Mouse (Mus musculus) lung, postnatal 25 days (tissue): ENCODE measurements around the gene Mfap2.

ENCODE experiments used
- DNase-seq: peaks from one replicate; pipeline ENCODE4 v3.0.0; 2022; ENCODE audit warnings: low spot score

Mfap2 gene

GRCm38 (mm10) chr4:141024992-141025391, 14.8 kb downstream of the Mfap2 start:
- DNase-seq: no peak

- DNase-seq: no peak
Measured at GRCm38 (mm10) chr4:141030541-141031206, 20.5 kb downstream of the Mfap2 start.

GRCm38 (mm10) chr4:141031733-141032132, 21.5 kb downstream of the Mfap2 start:
- peak; percentile 75 for DNase-seq

GRCm38 (mm10) chr4:141033606-141034549, 23.7 kb downstream of the Mfap2 start:
- peak; percentile 80 for DNase-seq

- no peak for DNase-seq
Measured at GRCm38 (mm10) chr4:141041117-141041516, 30.9 kb downstream of the Mfap2 start.

- DNase-seq: peak; percentile 47
Measured at GRCm38 (mm10) chr4:141044816-141045215, 34.6 kb downstream of the Mfap2 start.

- no peak for DNase-seq
Measured at GRCm38 (mm10) chr4:141048810-141049475, 38.7 kb downstream of the Mfap2 start.

- no peak for DNase-seq
Measured at GRCm38 (mm10) chr4:141049476-141049835, 39.2 kb downstream of the Mfap2 start.

GRCm38 (mm10) chr4:141052442-141052841, 42.2 kb downstream of the Mfap2 start:
- no peak for DNase-seq

- DNase-seq: no peak
Measured at GRCm38 (mm10) chr4:141053138-141053537, 42.9 kb downstream of the Mfap2 start.

- no peak for DNase-seq
Measured at GRCm38 (mm10) chr4:141053568-141054161, 43.4 kb downstream of the Mfap2 start.

GRCm38 (mm10) chr4:141056970-141057369, 46.8 kb downstream of the Mfap2 start:
- no peak for DNase-seq

GRCm38 (mm10) chr4:141058835-141059234, 48.6 kb downstream of the Mfap2 start:
- DNase-seq: no peak

GRCm38 (mm10) chr4:141059616-141060425, 49.6 kb downstream of the Mfap2 start:
- DNase-seq: no peak

GRCm38 (mm10) chr4:141060426-141061301, 50.4 kb downstream of the Mfap2 start, which contains the start of gene Crocc:
Gene Crocc (minus strand): TSS chr4:141060550.
- peak; percentile 98 for DNase-seq

GRCm38 (mm10) chr4:141064104-141064659, 54.0 kb downstream of the Mfap2 start:
- DNase-seq: no peak

- DNase-seq: peak; percentile 87
Measured at GRCm38 (mm10) chr4:141065123-141065522, 54.9 kb downstream of the Mfap2 start.
